17 mouse cellular contexts compared by ENCODE assay signal in genomic region chr3:105774496-105774895, GRCm38 (mm10).
"Had no signal": no experiment of that assay in that cellular context is flagged by ENCODE, and none has a peak within 500 bp of the region (broad histone marks: within the 10 kb centered on the region; RNA-seq: fewer than 3 reads in every experiment).

No protein-coding gene starts in this region.

- ATAC-seq: liver, embryonic 12.5 days; liver, postnatal 0 days; lung, postnatal 0 days; midbrain, embryonic 13.5 days; midbrain, embryonic 15.5 days; midbrain, embryonic 16.5 days had no signal

- DNase-seq: left cerebral cortex, postnatal 4 days; liver; liver, embryonic 13.5 days; liver, postnatal 0 days; lung, adult 18-20 months; lung, adult 2 months; lung, embryonic 14.5 days; lung, postnatal 10 days; lung, postnatal 14 days; lung, postnatal 36 days; lung, postnatal 4 days; midbrain, embryonic 14.5 days had no signal
